Mouse (Mus musculus) monocyte, adult 5-6 weeks (primary cell): ENCODE results near the gene Smdt1. TPM values are rescaled to one million over a fixed set of nuclear protein-coding genes. Genes with fewer than 3 reads are reported as not detected.
"Not testable (repeated sequence)": the region's sequence is repeated elsewhere in the genome, so short reads cannot be mapped to it uniquely, and the experiment has no call there.

Source experiments
- ATAC-seq: fragments of 153-309, 156-312 bp; replicated peaks from 2 replicates; pipeline ENCODE4 v1.8.0; 2017; ENCODE audit warnings: mild to moderate bottlenecking; ENCODE audit not compliant: low TSS enrichment, insufficient number of reproducible peaks, severe bottlenecking, poor library complexity, low FRiP score
- total RNA-seq: library from RNA; stranded (forward); fragments of 200-1000, 200-491, 200-594 nt; gene quantifications from 3 replicates; pipeline ENCODE4 v1.2.3, GENCODE M21; 2017

Smdt1 gene
- total RNA-seq, 1 experiment from 2014 or later: 113 TPM

DNA sequence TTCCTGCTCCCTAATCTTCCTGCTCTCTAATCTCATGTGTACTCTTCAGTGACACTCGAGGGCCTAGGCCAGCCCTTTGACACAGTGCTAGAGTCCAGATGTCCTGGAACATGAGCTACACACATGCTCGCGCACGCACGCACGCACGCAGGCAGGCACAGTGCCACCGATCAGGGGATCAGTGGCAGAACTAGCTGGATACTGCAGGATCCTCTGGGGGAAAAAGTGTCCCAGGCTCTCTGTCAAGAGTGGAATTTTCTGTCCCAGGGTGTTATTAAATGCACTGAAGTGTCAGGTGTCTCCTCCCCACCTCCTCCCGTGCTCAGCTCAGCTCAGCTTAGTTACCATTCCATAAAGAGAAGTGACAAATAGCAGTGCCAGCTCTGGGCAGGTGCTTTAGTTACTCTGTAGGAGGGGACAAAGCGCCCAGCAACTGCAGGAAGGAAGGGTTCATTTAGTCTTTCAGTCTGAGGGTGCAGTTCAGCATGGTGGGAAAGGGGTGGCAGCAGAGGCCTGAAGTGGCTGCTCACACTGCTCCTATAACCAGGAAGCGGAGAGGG, 22.8 kb downstream of the Smdt1 start:
- no peak for ATAC-seq

DNA sequence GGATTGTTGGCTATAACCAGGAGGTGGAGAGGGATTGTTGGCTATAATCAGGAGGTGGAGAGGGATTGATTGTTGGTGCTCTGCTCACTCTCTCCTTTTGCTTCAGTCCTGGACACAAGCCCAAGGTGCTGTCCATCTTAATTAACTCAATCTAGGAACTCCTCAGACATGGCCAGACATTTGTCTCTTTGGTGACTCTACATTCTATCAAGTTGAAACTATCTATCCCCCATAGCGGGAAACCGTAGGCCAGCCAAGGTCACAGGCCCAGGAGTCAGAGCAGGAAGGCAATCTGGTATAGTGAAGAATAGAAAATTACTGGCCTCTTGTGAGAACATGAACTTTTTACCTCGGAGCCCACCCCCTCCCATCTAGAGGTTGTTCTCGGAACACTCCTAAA, 23.5 kb downstream of the Smdt1 start:
- ATAC-seq: no peak

DNA sequence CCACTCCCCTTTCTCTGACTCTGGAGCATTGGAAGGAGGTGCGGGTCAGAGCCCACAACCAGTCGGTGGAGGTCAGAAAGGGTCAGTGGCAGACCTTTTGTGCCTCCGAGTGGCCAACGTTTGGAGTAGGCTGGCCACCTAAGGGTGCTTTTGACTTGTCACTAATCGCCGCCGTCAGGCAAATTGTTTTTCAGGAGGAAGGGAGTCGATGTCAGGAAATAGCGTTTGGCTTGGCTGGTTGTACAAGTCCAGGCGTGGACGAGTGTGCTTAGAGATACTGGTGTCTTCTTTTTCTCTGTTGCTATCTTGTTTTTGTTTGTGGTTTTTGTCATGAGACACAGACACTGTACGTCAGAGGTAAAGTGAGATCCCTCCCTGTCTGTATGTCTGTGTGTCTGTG, 25.0 kb downstream of the Smdt1 start:
- not testable (repeated sequence) for ATAC-seq

DNA sequence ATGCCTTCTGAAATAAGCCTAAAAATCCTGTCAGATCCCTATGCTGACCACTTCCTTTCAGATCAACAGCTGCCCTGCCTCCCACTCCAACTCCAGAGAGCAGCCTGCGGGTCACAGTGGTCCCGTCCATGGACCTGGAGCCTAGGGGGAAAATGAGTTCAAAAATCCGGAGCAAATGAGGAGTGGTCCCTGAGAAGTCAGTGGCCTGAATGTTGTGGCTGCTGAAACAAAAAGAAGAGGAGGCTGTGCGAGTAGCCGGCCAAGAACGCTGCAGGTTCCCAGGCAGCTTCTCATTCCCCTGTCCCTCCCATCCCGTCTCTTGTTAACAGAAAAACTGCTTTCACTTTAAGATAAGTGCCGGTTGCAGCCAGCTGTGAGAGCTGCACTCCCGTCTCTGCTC, 25.8 kb downstream of the Smdt1 start:
- ATAC-seq: not testable (repeated sequence)

DNA sequence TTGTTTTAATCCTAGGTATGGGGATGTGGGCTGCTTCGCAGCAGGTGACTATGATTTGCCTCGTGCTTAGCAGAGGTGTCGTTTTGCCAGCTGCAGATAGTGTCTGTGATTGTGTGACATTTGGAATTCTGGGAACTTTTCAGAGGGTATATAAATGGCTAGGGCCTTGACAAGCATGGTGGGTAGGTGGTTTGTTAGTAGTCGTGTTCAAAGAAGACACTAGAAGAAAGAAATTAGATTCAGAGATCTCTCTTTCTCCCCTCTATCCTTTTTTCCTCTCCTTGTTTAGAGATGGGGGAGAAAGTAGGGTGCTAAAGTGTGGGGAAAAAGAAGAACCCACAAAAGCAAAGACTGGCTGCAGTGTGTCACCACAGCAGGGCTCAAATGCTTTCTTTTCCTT, 29.4 kb downstream of the Smdt1 start:
- ATAC-seq: no peak

DNA sequence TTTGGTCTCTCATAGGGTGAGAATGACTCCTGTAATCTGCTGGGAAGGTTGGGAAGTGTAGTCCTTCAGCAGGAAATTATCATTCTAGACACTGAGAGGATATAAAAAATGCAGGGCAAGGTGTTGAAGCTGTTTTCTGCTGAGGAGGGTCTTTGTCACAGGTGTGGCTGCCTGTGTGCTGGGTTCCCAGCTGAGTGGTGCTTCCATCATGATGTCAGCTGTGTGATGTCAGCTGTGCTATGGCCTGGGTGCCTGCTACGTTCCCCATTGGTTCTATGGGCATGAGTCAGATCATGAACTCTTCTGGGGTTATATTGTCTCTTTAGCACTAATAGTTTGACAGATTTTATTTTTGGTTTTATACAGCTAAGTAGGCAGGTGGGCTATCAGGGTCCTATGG, 30.1 kb downstream of the Smdt1 start:
- no peak for ATAC-seq

DNA sequence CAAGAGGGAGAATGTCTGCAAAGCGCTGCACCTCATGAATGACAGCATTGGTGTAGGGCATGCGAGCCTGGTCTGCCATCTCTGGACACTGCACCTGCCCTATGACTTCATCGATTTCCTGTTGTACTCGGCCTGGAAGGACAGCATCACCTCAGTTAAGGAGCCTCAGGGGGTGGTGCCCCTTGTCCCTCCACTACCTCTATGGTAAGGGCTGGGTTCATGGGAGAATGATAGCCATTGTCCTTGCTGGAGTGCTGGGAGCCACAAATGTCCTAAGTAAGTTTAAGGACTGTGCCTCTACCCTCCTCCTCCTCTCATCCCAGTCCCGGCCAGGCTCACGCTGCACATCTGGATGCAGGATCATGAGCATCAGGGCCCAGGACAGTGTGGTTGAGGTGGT, 33.7 kb downstream of the Smdt1 start:
- ATAC-seq: no peak

DNA sequence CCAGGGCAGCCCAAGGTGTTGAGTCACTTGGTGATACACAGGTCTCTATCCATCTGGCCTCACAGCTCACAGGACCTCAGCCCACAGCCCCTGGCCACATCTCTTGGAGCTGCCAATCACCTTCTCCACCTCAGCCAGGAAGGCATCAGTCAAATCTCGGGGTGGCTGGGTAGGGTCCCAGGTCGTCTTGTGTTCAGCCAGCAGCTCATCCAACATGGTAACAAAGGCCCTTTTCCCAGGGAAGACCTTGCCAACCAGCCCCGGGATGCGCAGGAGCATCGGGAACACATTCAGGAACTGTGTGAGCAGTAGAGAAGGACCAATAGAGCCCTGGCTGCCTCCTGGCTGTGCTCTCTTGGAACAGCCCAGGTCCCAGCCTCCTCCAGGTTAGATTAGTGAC, 34.2 kb downstream of the Smdt1 start:
- ATAC-seq: no peak

DNA sequence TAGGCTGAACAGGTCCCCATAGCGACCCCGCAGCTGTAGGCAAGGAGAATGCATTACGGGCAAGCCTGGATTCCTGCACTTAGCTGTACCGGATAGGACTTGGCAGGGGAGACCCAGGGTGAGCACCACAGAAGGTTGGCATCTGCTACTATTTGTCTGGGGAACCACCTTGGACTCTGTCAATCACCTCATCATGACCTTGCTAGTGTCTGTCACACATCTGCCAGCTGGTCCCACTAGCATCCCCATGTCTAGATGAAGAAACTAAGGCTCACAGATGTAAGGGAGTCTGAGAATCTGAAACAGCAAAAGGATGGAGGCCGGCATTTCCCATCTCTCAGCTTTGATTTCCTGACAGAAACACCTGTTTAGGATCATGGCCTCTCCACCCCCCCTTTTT, 35.7 kb downstream of the Smdt1 start:
- ATAC-seq: no peak

DNA sequence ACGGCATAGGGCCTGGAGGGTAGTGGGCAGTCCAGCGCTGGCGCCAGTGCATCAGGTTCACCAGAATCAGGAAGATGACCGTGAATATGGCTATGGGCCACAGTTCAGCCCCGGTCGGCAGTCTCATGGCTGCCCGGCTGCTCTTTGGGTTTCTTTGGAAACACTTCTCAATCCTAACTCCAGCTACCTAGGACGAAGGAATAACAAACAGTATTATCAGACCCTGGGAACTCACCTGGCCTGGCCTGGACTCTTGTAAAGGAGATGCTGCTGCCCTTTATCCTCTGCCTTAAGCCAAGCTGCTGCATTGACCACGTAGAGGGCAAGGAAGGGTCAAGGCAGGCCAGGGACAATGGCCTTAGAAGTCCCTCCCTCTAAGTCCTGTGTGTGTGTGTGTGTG, 37.1 kb downstream of the Smdt1 start:
- no peak for ATAC-seq

DNA sequence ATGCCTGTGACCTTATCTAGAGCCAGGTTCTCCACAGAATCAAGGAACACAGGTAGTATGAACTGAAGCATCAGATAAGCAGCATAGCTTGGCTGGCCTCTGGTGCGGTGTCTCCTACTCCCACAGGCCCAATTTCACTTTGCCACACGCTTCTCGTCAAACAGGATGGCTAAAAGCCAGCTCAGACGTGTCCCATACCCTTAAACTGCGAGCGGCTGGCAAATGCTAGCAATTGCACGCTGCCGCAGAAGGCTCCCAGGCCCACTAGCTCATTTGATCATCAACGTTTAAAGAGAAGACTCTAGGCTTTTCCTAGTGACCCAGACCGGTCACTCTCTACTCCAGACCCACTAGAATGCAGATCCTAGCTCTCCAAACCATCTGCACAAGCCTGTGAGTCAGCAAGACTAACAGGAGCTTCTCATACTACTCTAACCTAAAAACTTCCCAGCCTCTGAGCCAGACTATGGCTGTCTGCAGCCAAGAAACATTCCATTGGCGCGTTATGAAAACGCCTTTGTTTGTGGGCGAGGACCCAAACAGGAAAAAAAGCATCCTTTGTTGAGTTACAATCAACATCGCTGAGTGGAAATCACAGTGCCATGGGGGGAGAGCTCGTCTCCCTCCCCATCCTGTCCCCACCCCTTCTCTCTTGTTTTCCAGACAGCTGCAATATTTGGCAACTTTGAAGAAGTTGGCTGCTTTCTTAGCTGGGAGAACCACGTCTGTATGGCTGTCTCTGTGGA, 37.8 kb downstream of the Smdt1 start:
- no peak for ATAC-seq

DNA sequence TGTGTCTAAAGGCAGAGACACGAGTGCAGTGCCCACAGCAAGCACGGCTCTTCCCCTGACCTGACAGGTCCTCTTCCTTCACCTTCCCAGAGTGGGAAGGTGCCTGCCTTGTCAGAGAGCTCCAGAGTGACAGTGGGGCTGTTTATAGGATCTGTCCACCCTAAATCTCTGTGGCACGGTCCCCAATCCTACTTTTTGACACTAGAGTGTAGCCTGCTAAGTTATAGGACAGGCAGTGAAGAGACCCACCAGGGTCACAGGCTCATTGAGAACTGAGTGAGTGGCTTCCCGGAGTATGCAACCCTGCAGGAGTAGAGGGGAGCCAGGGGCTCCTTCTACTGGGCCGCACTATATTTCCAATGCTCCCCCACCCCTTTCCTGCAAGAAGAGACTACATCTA, 38.9 kb downstream of the Smdt1 start:
- no peak for ATAC-seq

DNA sequence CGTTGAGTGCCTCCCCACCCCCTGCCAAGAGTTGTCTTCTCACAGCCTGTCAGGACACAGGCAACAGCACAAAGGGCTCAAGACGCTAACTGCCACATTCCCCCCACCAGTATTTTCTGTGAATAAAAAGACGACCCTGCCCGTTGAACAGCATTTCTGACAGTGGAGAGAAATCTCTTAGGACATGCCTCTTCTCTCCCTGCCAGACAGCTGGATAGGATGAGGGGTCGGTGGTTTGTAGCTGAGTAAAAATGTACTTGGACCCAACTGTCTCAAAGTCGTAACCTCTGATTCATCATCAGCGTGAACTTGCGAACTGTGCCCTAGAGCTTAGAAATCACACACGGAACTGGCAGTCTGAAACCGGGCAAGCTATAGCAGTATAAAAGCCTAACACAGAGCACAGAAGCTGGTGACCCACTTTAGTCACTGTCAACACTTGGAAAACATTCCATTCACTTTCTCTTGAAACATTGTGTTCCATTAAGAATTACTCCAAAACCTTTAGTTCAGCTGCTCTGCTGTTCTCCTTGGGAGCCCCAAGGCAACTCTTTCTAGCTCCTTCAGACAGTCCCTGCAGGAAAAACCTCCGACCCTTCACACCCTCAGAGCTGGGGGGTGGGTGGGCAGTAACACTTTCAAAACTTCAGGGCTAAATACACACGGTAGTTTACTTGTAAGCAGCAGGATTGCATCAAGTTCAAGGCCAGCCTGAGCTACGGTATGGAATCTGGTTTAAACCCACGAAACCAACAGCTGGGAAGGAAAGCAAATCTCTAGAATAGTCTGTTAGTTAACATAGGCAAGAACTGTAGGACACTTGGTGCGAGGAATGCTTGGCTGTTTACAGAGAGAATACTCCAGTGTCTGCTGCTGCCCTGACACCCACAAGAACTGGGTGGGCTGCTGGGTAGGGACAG, 39.8 kb downstream of the Smdt1 start:
- ATAC-seq: no peak

DNA sequence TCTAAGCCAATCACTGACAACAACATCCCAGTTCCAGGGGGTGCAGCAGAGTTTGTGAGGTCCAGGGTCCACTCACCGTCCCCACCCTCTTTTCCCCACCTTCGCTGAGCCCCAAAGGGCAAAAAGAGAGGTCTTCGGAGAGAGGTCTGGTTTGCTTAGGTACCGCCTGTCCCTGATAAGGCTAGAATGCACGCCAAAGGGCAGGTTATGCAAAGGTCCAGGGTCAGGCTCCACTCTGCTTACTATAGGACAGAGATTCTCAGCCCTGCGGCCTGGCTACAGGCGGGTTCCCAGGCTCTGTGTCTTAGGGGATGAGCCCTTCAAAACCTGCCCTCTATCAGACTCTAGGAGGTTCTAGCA, 40.7 kb downstream of the Smdt1 start:
- ATAC-seq: no peak

DNA sequence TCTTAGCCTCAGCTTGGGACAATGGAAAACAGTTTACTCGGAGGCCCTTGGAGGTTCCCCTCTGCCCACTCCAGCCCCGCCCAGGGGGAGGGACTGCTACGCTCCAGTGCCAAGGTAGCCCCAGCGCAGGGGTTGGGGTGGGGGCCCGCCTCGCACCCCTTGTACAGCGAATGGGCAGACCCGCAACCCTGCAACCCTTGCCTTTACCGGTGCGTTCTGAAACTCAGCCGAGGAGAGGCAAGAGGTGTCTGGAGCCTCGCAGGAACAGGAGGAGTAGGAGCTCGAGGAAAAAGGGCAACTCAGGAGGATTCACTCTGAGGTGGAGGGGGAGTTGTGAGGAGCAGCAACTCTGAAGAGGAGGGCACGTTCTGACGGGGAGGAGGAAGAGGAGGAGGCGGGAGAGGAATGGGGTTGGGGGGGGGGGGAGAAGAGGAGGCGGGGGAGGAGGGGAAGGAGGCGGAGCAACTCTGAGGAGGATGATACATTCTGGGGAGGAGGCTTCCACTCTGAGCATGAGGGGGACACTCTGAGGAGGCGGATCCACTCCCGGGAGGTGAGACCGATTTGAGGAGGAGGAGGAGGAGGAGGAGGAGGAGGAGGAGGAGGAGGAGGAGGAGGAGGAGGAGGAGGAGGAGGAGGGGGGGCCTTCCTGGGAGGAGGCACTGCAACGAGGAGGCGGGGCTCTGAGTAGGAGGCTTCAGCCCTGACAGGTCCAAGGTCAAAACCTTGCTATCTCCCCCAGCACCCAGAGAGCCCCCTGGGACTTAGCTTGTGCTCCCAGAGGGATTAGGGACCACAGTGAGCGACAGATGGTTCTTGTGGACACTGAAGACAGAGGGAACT, 41.3 kb downstream of the Smdt1 start, which contains the start of gene Cyp2d22:
Cyp2d22 (minus strand) TSS at position 390 of the 843 bp plus-strand sequence.
- peak; percentile 55 for ATAC-seq

DNA sequence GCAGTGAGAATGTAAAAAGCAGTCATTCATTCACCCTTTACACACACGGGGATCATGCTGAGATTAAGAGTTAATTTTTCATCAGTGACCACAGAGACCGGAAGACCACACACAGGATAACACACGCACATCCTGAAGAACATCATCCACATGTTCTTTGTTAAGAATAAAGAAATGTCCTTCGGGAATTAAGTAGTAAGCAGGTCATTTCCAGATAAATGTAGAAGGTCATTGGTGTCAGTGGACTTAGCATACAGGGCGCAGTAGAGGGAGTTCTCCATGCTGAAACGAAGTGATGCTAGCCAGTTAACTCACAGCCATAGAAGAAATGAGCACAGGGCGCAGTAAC, 41.9 kb downstream of the Smdt1 start:
- no peak for ATAC-seq

DNA sequence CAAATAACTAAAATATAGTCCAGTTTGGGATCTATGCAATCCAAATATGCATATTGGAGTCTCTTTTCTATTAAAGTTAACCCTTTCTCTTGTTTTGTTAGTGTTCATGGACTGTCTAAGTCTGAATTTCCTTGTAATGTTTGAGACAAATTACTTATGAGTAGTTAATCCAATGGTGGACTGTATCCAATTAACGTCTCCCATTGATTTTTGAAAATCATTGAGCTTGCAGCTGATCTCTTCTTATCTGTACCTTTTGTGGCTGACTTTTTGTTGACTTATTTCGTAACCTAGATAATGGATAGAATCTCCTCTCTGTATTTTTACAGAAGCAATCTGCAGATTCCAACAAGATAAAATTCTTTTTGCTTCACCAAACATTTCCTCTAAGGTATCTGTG, 43.7 kb downstream of the Smdt1 start:
- no peak for ATAC-seq

DNA sequence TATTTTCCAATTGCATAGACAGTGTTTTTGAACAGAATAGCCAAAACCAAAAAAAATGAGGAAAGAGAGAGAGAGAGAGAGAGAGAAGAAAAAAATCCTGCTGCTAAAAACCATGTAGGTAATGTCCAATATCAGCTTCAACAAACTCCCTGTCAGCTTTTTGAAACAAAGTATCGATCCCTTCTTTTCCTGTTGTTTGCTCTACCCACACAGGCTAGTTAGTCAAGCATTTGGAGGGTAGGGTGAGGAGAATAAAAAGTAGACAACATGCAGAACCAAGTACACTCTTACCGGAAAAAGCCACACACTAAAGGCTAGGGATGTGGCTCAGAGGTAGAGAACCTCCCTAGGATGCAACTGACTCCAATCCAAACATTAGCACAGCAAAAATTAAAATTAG, 47.0 kb downstream of the Smdt1 start:
- no peak for ATAC-seq

DNA sequence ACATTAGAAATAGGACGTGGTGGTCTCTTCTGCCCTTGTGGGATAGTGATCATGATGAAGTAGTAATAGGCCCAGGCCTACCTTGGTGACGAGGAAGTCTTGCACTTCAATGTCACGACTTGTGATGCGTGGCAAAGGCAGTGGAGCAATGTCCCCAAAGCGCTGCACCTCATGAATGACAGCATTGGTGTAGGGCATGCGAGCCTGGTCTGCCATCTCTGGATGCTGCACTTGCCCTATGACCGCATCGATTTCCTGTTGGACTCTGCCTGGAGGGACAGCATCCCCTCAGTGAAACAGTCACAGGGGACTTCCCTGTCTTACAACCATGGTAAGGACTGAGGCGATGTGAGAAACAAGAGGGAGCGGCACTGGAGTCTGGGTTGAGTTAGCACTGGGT, 51.2 kb downstream of the Smdt1 start:
- not testable (repeated sequence) for ATAC-seq
